Mouse (Mus musculus) thymus, adult 2 months (tissue): ENCODE measurements around the gene Ccdc170.

Experiments used
- CTCF ChIP-seq: fragments of 200-500 bp; IDR thresholded peaks from 2 replicates; pipeline ENCODE4 v1.5.1; 2012; ENCODE audit warnings: mild to moderate bottlenecking, control low read depth, low read length, moderate library complexity, borderline replicate concordance; ENCODE audit not compliant: control insufficient read depth, poor library complexity, insufficient read depth; ENCODE audit errors: extremely low read depth
- POLR2A ChIP-seq: fragments of 200-500 bp; IDR thresholded peaks from 2 replicates; pipeline ENCODE4 v1.6.1; 2012; ENCODE audit warnings: mild to moderate bottlenecking, low read length, control low read depth, moderate library complexity; ENCODE audit not compliant: control insufficient read depth, poor library complexity, insufficient read depth; ENCODE audit errors: extremely low read depth

GRCm38 (mm10) chr10:4460201-4460600 is 22.1 kb upstream of the Ccdc170 start:
- TF ChIP-seq CTCF = no peak
- TF ChIP-seq POLR2A = no peak
